Mouse (Mus musculus) kidney, postnatal 10 days (tissue): ENCODE data around the gene Reg3g.
"Not testable (repeated sequence)": the region's sequence is repeated elsewhere in the genome, so short reads cannot be mapped to it uniquely, and the experiment has no call there.

Experiments
- DNase-seq: peaks from one replicate; pipeline ENCODE4 v3.0.0; 2021; ENCODE audit warnings: mixed read lengths

Reg3g gene

GRCm38 (mm10) chr6:78468772-78469171 lies at the start of gene Reg3g:
Gene Reg3g (minus strand): TSS chr6:78468872.
- DNase-seq, result no peak

GRCm38 (mm10) chr6:78515777-78516446 lies 47.2 kb upstream of the Reg3g start:
- peak; percentile 8 for DNase-seq

- peak; percentile 64 for DNase-seq
These were observed 44.2 kb upstream of the Reg3g start for GRCm38 (mm10) chr6:78512833-78513232.

- no peak for DNase-seq
These were observed 41.7 kb upstream of the Reg3g start for GRCm38 (mm10) chr6:78510173-78510900.

- no peak for DNase-seq
These were observed 37.1 kb upstream of the Reg3g start for GRCm38 (mm10) chr6:78505745-78506144.

- DNase-seq, result no peak
These were observed 26.0 kb upstream of the Reg3g start for GRCm38 (mm10) chr6:78494633-78495032.

GRCm38 (mm10) chr6:78469287-78469686 lies 615 bp upstream of the Reg3g start:
- DNase-seq, result no peak

GRCm38 (mm10) chr6:78463266-78463665 lies 5.4 kb downstream of the Reg3g start:
- DNase-seq, result no peak

- no peak for DNase-seq
These were observed 6.3 kb downstream of the Reg3g start for GRCm38 (mm10) chr6:78462360-78462759.

GRCm38 (mm10) chr6:78460191-78460825 lies 8.4 kb downstream of the Reg3g start:
- no peak for DNase-seq

GRCm38 (mm10) chr6:78452804-78453203 lies 15.9 kb downstream of the Reg3g start:
- no peak for DNase-seq

GRCm38 (mm10) chr6:78448409-78448808 lies 20.3 kb downstream of the Reg3g start:
- DNase-seq, result no peak

GRCm38 (mm10) chr6:78447202-78447601 lies 21.5 kb downstream of the Reg3g start:
- no peak for DNase-seq

GRCm38 (mm10) chr6:78425497-78425896 lies 43.2 kb downstream of the Reg3g start:
- DNase-seq, result no peak

GRCm38 (mm10) chr6:78422411-78422810 lies 46.3 kb downstream of the Reg3g start, which contains the start of gene Reg1:
Gene Reg1 (plus strand): TSS chr6:78422711.
- DNase-seq, result not testable (repeated sequence)
